Mouse (Mus musculus): ENCODE data around the gene 2610301B20Rik.

The 2610301B20Rik gene

GRCm38 (mm10) chr4:10911909-10912478 lies 37.7 kb downstream of the 2610301B20Rik start:
- DNase-seq, result no peak

GRCm38 (mm10) chr4:10912611-10913301 lies 38.5 kb downstream of the 2610301B20Rik start:
- DNase-seq, result peak; percentile 77

GRCm38 (mm10) chr4:10913409-10913808 lies 39.1 kb downstream of the 2610301B20Rik start:
- DNase-seq, result no peak

DNA sequence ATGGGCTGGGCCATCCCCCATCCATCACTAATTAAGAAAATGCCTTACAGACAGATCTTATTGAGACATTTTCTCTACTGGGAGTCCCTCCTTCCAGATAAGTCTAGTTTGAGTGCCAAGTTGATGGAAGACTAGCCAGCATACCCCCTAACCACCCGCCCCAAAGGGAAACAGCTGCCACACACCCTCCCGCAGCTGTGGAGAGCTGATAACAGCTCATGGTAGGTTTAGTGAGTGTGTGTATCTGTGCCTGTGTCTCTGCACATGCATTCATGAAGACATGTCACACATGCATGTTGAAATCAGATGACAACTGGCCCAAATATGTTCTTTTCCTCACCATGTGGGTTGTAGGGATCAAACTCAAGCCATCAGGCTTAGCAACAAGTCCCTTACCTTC lies 40.5 kb downstream of the 2610301B20Rik start:
- DNase-seq, result no peak

- DNase-seq, result no peak
Observed at GRCm38 (mm10) chr4:10915271-10915670, 41.0 kb downstream of the 2610301B20Rik start.

DNA sequence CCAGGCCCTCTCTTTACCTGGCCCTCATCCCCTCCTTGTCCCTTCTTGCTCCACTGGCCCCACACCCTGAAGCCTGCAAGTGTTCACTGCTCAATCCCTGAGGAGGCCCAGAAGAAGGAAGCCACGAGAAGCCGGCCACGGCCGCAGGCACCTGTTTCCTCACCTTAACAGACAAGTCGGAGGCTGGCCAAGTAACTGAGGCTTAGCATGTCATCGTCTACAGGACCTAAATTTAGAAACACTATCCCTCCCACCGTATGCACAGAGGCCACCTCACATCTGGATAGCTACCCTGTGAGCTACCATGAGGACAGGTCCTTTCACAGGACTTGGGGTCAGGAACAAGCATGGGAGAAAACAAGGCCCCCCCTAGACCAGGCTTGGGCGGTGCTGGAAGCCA lies 44.1 kb downstream of the 2610301B20Rik start:
- no peak for DNase-seq

- no peak for DNase-seq
Observed at GRCm38 (mm10) chr4:10919097-10919496, 44.8 kb downstream of the 2610301B20Rik start.

DNA sequence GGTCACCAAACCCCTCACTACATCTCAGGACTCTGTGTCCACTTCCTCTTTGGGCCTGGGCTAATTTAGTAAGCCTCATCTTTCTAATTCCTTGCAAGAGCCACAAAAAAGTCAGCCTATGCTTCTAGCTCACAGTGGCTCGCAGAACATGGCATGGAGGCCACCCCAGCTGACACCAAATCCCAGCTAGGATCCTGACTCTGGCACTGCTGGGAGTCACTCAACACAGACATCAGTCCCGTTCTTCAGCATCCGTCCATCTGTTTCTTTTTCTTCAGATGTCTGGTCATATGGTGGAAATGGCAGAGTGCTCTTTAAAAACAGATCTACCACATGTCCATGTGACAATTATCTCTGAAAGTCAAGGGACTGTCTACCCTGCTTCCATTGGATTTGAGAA lies 45.2 kb downstream of the 2610301B20Rik start:
- DNase-seq, result no peak

DNA sequence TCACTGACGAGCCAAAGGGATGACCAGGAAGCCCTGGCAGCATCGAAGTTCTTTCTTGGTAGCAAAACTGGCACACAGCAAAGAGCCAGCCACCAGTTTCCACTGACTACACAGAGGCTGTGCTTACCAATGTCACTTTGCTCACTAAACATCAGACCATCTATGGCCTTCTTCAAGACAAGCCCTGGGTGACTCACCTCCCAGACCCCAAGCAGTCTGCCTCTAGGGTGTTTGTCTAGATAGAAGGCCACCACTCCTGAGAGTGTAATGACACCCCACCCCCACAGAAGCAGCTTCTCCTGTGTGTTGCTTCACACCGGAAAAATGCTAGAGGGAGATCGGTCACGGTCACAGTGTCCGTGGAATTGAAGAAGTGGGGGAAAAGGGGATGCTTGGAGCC lies 45.7 kb downstream of the 2610301B20Rik start:
- DNase-seq, result no peak

DNA sequence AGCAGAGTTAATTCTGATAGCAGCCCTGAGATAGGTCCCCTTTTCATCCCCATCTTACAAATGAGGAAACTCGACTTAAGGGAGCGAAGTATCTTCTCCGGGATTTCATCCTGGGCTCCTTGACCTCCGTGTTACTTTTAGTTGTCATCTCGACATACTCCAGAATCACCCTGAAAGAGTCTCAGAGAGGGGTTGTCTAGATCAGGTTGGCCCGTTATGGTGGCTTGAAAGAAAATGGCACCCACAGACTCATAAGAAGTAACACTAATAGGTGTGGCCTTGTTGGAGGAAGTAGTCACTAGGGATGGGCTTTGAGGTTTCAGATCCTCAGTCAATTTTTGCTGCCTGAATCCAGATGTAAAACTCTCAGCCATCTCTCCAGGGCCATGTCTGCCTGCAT lies 46.3 kb downstream of the 2610301B20Rik start:
- no peak for DNase-seq

- no peak for DNase-seq
Observed at GRCm38 (mm10) chr4:10923180-10923579, 48.9 kb downstream of the 2610301B20Rik start.

GRCm38 (mm10) chr4:10924140-10924539 lies 49.8 kb downstream of the 2610301B20Rik start:
- DNase-seq, result no peak

- no peak for DNase-seq
Observed at GRCm38 (mm10) chr4:10924541-10924940, 50.2 kb downstream of the 2610301B20Rik start.

- no peak for DNase-seq
Observed at GRCm38 (mm10) chr4:10926416-10926815, 52.1 kb downstream of the 2610301B20Rik start.

- DNase-seq, result no peak
Observed at GRCm38 (mm10) chr4:10928158-10928557, 53.9 kb downstream of the 2610301B20Rik start.

DNA sequence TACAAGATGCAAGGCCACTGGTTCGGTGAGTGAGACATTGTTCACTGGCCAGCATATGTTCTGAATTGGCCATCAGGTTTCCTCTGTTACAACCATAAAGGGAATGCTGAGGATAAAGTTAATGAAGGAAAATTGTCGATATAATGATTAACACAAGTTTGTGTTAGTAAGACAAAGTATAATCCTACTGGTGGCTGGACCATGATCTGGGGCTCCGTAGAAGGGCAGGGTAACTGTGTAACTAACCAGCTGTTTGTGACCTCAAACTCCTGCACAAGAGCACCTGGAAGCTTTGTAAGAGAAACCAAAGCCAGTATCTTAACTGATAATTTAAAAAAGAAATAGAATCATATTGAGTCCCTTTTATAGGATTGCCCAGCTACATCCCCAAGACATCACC lies 55.4 kb downstream of the 2610301B20Rik start:
- DNase-seq, result no peak

DNA sequence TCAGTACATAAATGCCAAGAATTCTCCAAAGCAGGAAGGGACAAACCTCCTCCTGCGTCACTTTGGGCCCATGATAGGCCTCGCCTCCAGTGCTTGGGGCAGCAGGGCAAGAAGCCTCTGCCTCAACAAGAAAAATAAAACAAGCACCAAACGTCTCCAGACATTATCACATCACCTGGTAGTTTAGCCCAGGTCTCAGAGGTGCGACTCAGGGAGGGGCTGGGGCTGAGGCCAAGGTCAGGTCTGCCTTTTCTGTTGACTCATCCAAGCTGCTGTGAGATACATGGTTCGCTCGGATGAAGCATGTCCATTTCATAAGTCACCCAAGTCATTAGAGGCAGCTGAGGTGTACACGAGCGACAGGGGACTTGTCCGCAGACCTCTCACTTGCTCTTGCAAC lies 56.7 kb downstream of the 2610301B20Rik start:
- no peak for DNase-seq

DNA sequence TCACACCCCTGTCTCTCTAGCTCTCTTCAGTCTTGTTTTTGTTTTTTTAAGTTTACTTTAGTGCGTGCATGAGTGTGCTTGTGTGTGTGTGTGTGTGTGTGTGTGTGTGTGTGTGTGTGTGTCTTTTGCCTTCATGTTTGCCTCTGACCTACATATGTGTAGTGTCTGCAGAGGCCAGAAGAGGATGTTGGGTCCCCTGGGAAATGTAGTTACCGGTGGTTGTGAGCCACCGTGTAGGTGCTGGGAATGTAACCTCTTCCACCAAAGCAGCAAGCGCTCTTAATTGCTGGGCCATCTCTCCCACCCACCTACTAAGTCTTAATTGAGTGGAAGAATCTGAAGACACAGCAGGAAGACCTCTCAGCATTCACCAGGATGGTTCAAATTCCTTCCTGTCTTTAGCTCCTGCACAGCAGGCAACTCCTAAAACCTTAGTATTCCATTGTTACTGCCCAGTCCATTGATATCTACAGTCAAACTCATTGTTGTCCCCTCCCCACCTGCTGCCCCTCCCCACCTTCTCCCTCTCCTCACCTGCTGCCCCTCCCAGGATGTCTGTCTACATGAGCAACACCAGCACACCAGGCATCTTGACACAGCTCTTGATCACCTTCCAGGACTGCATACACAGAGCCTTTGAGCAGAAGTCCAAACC lies 57.9 kb downstream of the 2610301B20Rik start:
- no peak for DNase-seq

- DNase-seq, result no peak
Observed at GRCm38 (mm10) chr4:10932782-10933181, 58.5 kb downstream of the 2610301B20Rik start.

- DNase-seq, result no peak
Observed at GRCm38 (mm10) chr4:10936766-10937165, 62.5 kb downstream of the 2610301B20Rik start.

Measured in cerebellum, adult 8-10 months (tissue).